Mouse (Mus musculus) adrenal gland (tissue): Measurements from ENCODE around the gene Tes.

Source experiments
- intact Hi-C: fragments of 180-260 bp; cut with DNase I; formaldehyde crosslinking; loops from one replicate; pipeline ENCODE4 v1.15.1; 2025

Gene Tes

GRCm38 (mm10) chr6:17077270-17077669 lies 12.3 kb downstream of the Tes start:
- intact Hi-C loops = no loop called here

GRCm38 (mm10) chr6:17077720-17078119 lies 12.8 kb downstream of the Tes start:
- intact Hi-C loops = no loop called here

GRCm38 (mm10) chr6:17079304-17079703 lies 14.4 kb downstream of the Tes start:
- intact Hi-C loops = no loop called here

- intact Hi-C loops = no loop called here
Measured at GRCm38 (mm10) chr6:17079826-17080225, 14.9 kb downstream of the Tes start.

- intact Hi-C loops = no loop called here
Measured at GRCm38 (mm10) chr6:17082238-17082637, 17.3 kb downstream of the Tes start.

- intact Hi-C loops = no loop called here
Measured at GRCm38 (mm10) chr6:17082800-17083199, 17.9 kb downstream of the Tes start.

- intact Hi-C loops = loop anchor here (1.0 to 5.0 kb wide), 2 partner anchors 40 to 61 kb away; no protein-coding TSS in a partner anchor
Measured at GRCm38 (mm10) chr6:17087485-17087884, 22.5 kb downstream of the Tes start.

- intact Hi-C loops = no loop called here
Measured at GRCm38 (mm10) chr6:17097301-17097700, 32.4 kb downstream of the Tes start.

GRCm38 (mm10) chr6:17098559-17098958 lies 33.6 kb downstream of the Tes start:
- intact Hi-C loops = no loop called here

GRCm38 (mm10) chr6:17099477-17100130 lies 34.7 kb downstream of the Tes start:
- intact Hi-C loops = no loop called here

- intact Hi-C loops = loop anchor here (1.0 to 5.0 kb wide), 3 partner anchors 202 to 483 kb away; partner anchors contain the start of gene Cav1
Measured at GRCm38 (mm10) chr6:17105714-17106113, 40.8 kb downstream of the Tes start.

GRCm38 (mm10) chr6:17106493-17106892 lies 41.5 kb downstream of the Tes start:
- intact Hi-C loops = loop anchor here (2.0 to 5.0 kb wide), 2 partner anchors 201 to 482 kb away; partner anchors contain the start of gene Cav1

- intact Hi-C loops = loop anchor here (5.0 kb wide), 1 partner anchor 198 kb away; the partner anchor contains the start of gene Cav1
Measured at GRCm38 (mm10) chr6:17109204-17109603, 44.3 kb downstream of the Tes start.

- intact Hi-C loops = no loop called here
Measured at GRCm38 (mm10) chr6:17110564-17111100, 45.7 kb downstream of the Tes start.

- intact Hi-C loops = no loop called here
Measured at GRCm38 (mm10) chr6:17112081-17112480, 47.1 kb downstream of the Tes start.

- intact Hi-C loops = no loop called here
Measured at GRCm38 (mm10) chr6:17112990-17113389, 48.0 kb downstream of the Tes start.

GRCm38 (mm10) chr6:17114588-17114987 lies 49.6 kb downstream of the Tes start:
- intact Hi-C loops = no loop called here

- intact Hi-C loops = no loop called here
Measured at GRCm38 (mm10) chr6:17115046-17115790, 50.3 kb downstream of the Tes start.

- intact Hi-C loops = no loop called here
Measured at GRCm38 (mm10) chr6:17119521-17120232, 54.7 kb downstream of the Tes start.

GRCm38 (mm10) chr6:17140021-17140420 lies 75.1 kb downstream of the Tes start:
- intact Hi-C loops = no loop called here

- intact Hi-C loops = no loop called here
Measured at GRCm38 (mm10) chr6:17142577-17143359, 77.8 kb downstream of the Tes start.
